Mouse (Mus musculus): ENCODE results near the gene Trappc6a. TPM values are rescaled to one million over a fixed set of nuclear protein-coding genes. Genes with fewer than 3 reads are reported as not detected.

Trappc6a gene
- polyA plus RNA-seq, 1 experiment from 2014 or later, result 52.5 TPM

GRCm38 (mm10) chr7:19462884-19463381 lies 45.3 kb upstream of the Trappc6a start, which contains the start of gene Exoc3l2:
Gene Exoc3l2 (plus strand): TSS chr7:19463331.
- DNase-seq (no peak), ATAC-seq (no peak)
- WGBS (ENCODE audit: insufficient replicate concordance), result 24% methylated on average over 6 of the region's 6 CpGs
- TF ChIP-seq CTCF (IDR thresholded peaks at IDR 0.05; ENCODE audit: low read depth), result no peak
- no peak for TF ChIP-seq EP300 (IDR thresholded peaks at IDR 0.05; ENCODE audit: low read depth)
- Histone ChIP-seq H3K4me1 (ENCODE audit: insufficient read depth) (peaks cover 4% of the 10 kb centered on the region), H3K9ac (replicated peaks) (no peak within 1 kb of the TSS), H3K36me3 (replicated peaks; ENCODE audit: insufficient read depth, low read length) (no peaks in the 10 kb centered on the region), H3K4me2 (ENCODE audit: low read depth, low read length) (no peak within 1 kb of the TSS; the same call in 1 of the 2 replicates), H3K27ac (ENCODE audit: low read depth) (no peak within 1 kb of the TSS), H3K27me3 (ENCODE audit: insufficient read depth, low read length) (no peaks in the 10 kb centered on the region), H3K9me3 (ENCODE audit: low read length) (no peaks in the 10 kb centered on the region), H3K4me3 (ENCODE audit: low read depth, low read length) (peak within 1 kb of the TSS; percentile 17)

- no peak overlapping the region; the same call in 1 of the 2 replicates for H3K9ac ChIP-seq (replicated peaks)
- H3K36me3 ChIP-seq (replicated peaks; ENCODE audit: insufficient read depth, low read length), result no peaks in the 10 kb centered on the region
- H3K4me3 ChIP-seq (ENCODE audit: low read depth, low read length), result no peak overlapping the region
- peaks cover 6% of the 10 kb centered on the region; the same call in 1 of the 2 replicates for H3K27me3 ChIP-seq (ENCODE audit: insufficient read depth, low read length)
- peak overlapping the region; percentile 36; the same call in 1 of the 2 replicates for H3K4me2 ChIP-seq (ENCODE audit: low read depth, low read length)
- DNase-seq (no peak), ATAC-seq (no peak)
- H3K9me3 ChIP-seq (ENCODE audit: low read length), result no peaks in the 10 kb centered on the region
- no peak overlapping the region for H3K27ac ChIP-seq (ENCODE audit: low read depth)
- TF ChIP-seq CTCF (IDR thresholded peaks at IDR 0.05; ENCODE audit: low read depth), result no peak
- TF ChIP-seq EP300 (IDR thresholded peaks at IDR 0.05; ENCODE audit: low read depth), result no peak
- H3K4me1 ChIP-seq (ENCODE audit: insufficient read depth), result peaks cover 3% of the 10 kb centered on the region
- 31% methylated on average over 22 of the region's 22 CpGs for WGBS (ENCODE audit: insufficient replicate concordance)
Measured at GRCm38 (mm10) chr7:19464367-19465307, 43.6 kb upstream of the Trappc6a start.

- peak; percentile 18; the same call in 1 of the 2 replicates for ATAC-seq
- TF ChIP-seq EP300 (IDR thresholded peaks at IDR 0.05; ENCODE audit: low read depth), result no peak
- no peak for TF ChIP-seq CTCF (IDR thresholded peaks at IDR 0.05; ENCODE audit: low read depth)
- 60% methylated on average over 5 of the region's 5 CpGs for WGBS (ENCODE audit: insufficient replicate concordance)
Measured at GRCm38 (mm10) chr7:19466602-19467145, 41.5 kb upstream of the Trappc6a start.

GRCm38 (mm10) chr7:19467638-19468037 lies 40.6 kb upstream of the Trappc6a start:
- no peak overlapping the region for H3K9ac ChIP-seq (replicated peaks)
- H3K4me2 ChIP-seq (ENCODE audit: low read depth, low read length), result no peak overlapping the region
- no peak for ATAC-seq
- no peaks in the 10 kb centered on the region for H3K9me3 ChIP-seq (ENCODE audit: low read length)
- no peak overlapping the region for H3K27ac ChIP-seq (ENCODE audit: low read depth)
- no peak for TF ChIP-seq CTCF (IDR thresholded peaks at IDR 0.05; ENCODE audit: low read depth)
- no peak for TF ChIP-seq EP300 (IDR thresholded peaks at IDR 0.05; ENCODE audit: low read depth)
- DNase-seq, result peak; percentile 53
- no peak overlapping the region for H3K4me3 ChIP-seq (ENCODE audit: low read depth, low read length)
- H3K27me3 ChIP-seq (ENCODE audit: insufficient read depth, low read length), result peaks cover 13% of the 10 kb centered on the region; the same call in 1 of the 2 replicates
- no peaks in the 10 kb centered on the region for H3K36me3 ChIP-seq (replicated peaks; ENCODE audit: insufficient read depth, low read length)
- WGBS (ENCODE audit: insufficient replicate concordance), result 41% methylated on average over 6 of the region's 6 CpGs
- peaks cover 10% of the 10 kb centered on the region; the same call in 1 of the 2 replicates for H3K4me1 ChIP-seq (ENCODE audit: insufficient read depth)

More at GRCm38 (mm10) chr7:19466602-19467145, 41.5 kb upstream of the Trappc6a start:
- Histone ChIP-seq H3K27ac (ENCODE audit: low read depth) (0 out of 2 replicates have a peak overlapping the region, but pooled peaks have one; percentile 26), H3K4me3 (ENCODE audit: low read depth, low read length) (no peak overlapping the region), H3K27me3 (ENCODE audit: insufficient read depth, low read length) (peaks cover 9% of the 10 kb centered on the region; the same call in 1 of the 2 replicates), H3K9ac (replicated peaks) (no peak overlapping the region), H3K4me2 (ENCODE audit: low read depth, low read length) (no peak overlapping the region), H3K9me3 (ENCODE audit: low read length) (no peaks in the 10 kb centered on the region), H3K36me3 (replicated peaks; ENCODE audit: insufficient read depth, low read length) (no peaks in the 10 kb centered on the region), H3K4me1 (ENCODE audit: insufficient read depth) (peaks cover 2% of the 10 kb centered on the region; the same call in 1 of the 2 replicates)
- DNase-seq, result no peak

GRCm38 (mm10) chr7:19468279-19468678 lies 39.9 kb upstream of the Trappc6a start:
- 40% methylated on average over 12 of the region's 12 CpGs for WGBS (ENCODE audit: insufficient replicate concordance)

GRCm38 (mm10) chr7:19469404-19469803 lies 38.8 kb upstream of the Trappc6a start:
- no peak for DNase-seq
- 67% methylated on average over 23 of the region's 23 CpGs for WGBS (ENCODE audit: insufficient replicate concordance)
- TF ChIP-seq EP300 (IDR thresholded peaks at IDR 0.05; ENCODE audit: low read depth) (no peak), CTCF (IDR thresholded peaks at IDR 0.05; ENCODE audit: low read depth) (no peak)
- peaks cover 16% of the 10 kb centered on the region for H3K4me1 ChIP-seq (ENCODE audit: insufficient read depth)
- no peaks in the 10 kb centered on the region for H3K9me3 ChIP-seq (ENCODE audit: low read length)
- ATAC-seq, result no peak
- no peak overlapping the region for H3K9ac ChIP-seq (replicated peaks)
- H3K36me3 ChIP-seq (replicated peaks; ENCODE audit: insufficient read depth, low read length), result no peaks in the 10 kb centered on the region
- peaks cover 27% of the 10 kb centered on the region for H3K27me3 ChIP-seq (ENCODE audit: insufficient read depth, low read length)
- H3K4me2 ChIP-seq (ENCODE audit: low read depth, low read length), result no peak overlapping the region
- no peak overlapping the region for H3K4me3 ChIP-seq (ENCODE audit: low read depth, low read length)
- no peak overlapping the region for H3K27ac ChIP-seq (ENCODE audit: low read depth)

More at GRCm38 (mm10) chr7:19468279-19468678, 39.9 kb upstream of the Trappc6a start:
- no peak overlapping the region for H3K27ac ChIP-seq (ENCODE audit: low read depth)
- H3K4me3 ChIP-seq (ENCODE audit: low read depth, low read length), result no peak overlapping the region
- ATAC-seq, result no peak
- H3K4me2 ChIP-seq (ENCODE audit: low read depth, low read length), result no peak overlapping the region
- no peaks in the 10 kb centered on the region for H3K36me3 ChIP-seq (replicated peaks; ENCODE audit: insufficient read depth, low read length)
- DNase-seq, result no peak
- peaks cover 19% of the 10 kb centered on the region for H3K27me3 ChIP-seq (ENCODE audit: insufficient read depth, low read length)
- H3K9me3 ChIP-seq (ENCODE audit: low read length), result no peaks in the 10 kb centered on the region
- H3K4me1 ChIP-seq (ENCODE audit: insufficient read depth), result peaks cover 16% of the 10 kb centered on the region
- H3K9ac ChIP-seq (replicated peaks), result no peak overlapping the region
- TF ChIP-seq CTCF (IDR thresholded peaks at IDR 0.05; ENCODE audit: low read depth) (no peak), EP300 (IDR thresholded peaks at IDR 0.05; ENCODE audit: low read depth) (no peak)
